Mouse (Mus musculus) MEL (cell line): ENCODE measurements around the gene Hmgb1. TPM values are rescaled to one million over a fixed set of nuclear protein-coding genes. Genes with fewer than 3 reads are reported as not detected.

ENCODE experiments used
- DNase-seq: peaks from one replicate; pipeline ENCODE4 v3.0.0; 2011; ENCODE audit warnings: low read depth, low spot score
- H3K27ac ChIP-seq: 2 replicates; pipeline ENCODE4 v1.5.1; 2012; ENCODE audit warnings: low read depth, mild to moderate bottlenecking, control low read depth, low read length, moderate library complexity; ENCODE audit not compliant: control insufficient read depth
- H3K27me3 ChIP-seq, 2 experiments: fragments of 150-350 bp in 1 of 2; sonication (generic) in 1 of 2; 2 replicates each; pipeline ENCODE4 v1.6.1; 2012; ENCODE audit warnings: low read length in 2 of 2, mild to moderate bottlenecking in 2 of 2, improper control_type of control experiment in 1 of 2, moderate library complexity in 1 of 2; ENCODE audit not compliant: insufficient read depth in 2 of 2, control insufficient read depth in 1 of 2
- H3K36me3 ChIP-seq, 2 experiments: 2 replicates each; pipeline ENCODE4 v1.6.1; 2012 to 2014; ENCODE audit warnings: low read length in 2 of 2, improper control_type of control experiment in 1 of 2, inconsistent platforms in 1 of 2, mild to moderate bottlenecking in 1 of 2; ENCODE audit not compliant: insufficient read depth in 2 of 2, control insufficient read depth in 1 of 2
- H3K4me1 ChIP-seq, 2 experiments: fragments of 150-350 bp in 1 of 2; sonication (generic) in 1 of 2; 2 replicates each; pipeline ENCODE4 v1.6.1; 2012; ENCODE audit warnings: low read length in 2 of 2, improper control_type of control experiment in 1 of 2, mild to moderate bottlenecking in 1 of 2; ENCODE audit not compliant: insufficient read depth in 2 of 2, control insufficient read depth in 1 of 2
- H3K4me3 ChIP-seq, 2 experiments: fragments of 150-350 bp in 1 of 2; sonication (generic) in 1 of 2; 2 replicates each; pipeline ENCODE4 v1.5.1; 2012; ENCODE audit warnings: low read depth in 2 of 2, low read length in 2 of 2, mild to moderate bottlenecking in 2 of 2, moderate library complexity in 2 of 2, control low read depth in 1 of 2, improper control_type of control experiment in 1 of 2; ENCODE audit not compliant: control insufficient read depth in 1 of 2, insufficient read depth in 1 of 2
- H3K79me2 ChIP-seq: 2 replicates; pipeline ENCODE4 v1.6.1; 2012; ENCODE audit warnings: mild to moderate bottlenecking, low read length, moderate library complexity; ENCODE audit not compliant: control insufficient read depth, poor library complexity, insufficient read depth
- H3K9ac ChIP-seq: 2 replicates; pipeline ENCODE4 v1.6.1; 2012; ENCODE audit warnings: low read depth, mild to moderate bottlenecking, control low read depth, low read length, moderate library complexity; ENCODE audit not compliant: control insufficient read depth, poor library complexity, severe bottlenecking
- H3K9me3 ChIP-seq: fragments of 150-350 bp; sonication (generic); replicated peaks from 2 replicates; pipeline ENCODE4 v1.6.1; 2012; ENCODE audit warnings: mild to moderate bottlenecking, low read length, improper control_type of control experiment, moderate library complexity; ENCODE audit not compliant: insufficient read depth
- BHLHE40 ChIP-seq: IDR thresholded peaks from 2 replicates; pipeline ENCODE4 v1.6.1; 2012; ENCODE audit warnings: low read depth, mild to moderate bottlenecking, inconsistent platforms, low read length, improper control_type of control experiment, borderline replicate concordance
- CHD2 ChIP-seq: IDR thresholded peaks from 2 replicates; pipeline ENCODE4 v1.6.1; 2011; ENCODE audit warnings: low read length, improper control_type of control experiment
- CTCF ChIP-seq, 3 experiments: IDR thresholded peaks in 2 of 3; conservative IDR thresholded peaks in 1 of 3; 2 replicates each; pipeline ENCODE4 v1.5.1; 2011 to 2012; ENCODE audit warnings: low read length in 3 of 3, low read depth in 2 of 3, mild to moderate bottlenecking in 2 of 3, improper control_type of control experiment in 1 of 3, inconsistent platforms in 1 of 3, mixed read lengths in 1 of 3, moderate library complexity in 1 of 3; ENCODE audit not compliant: control insufficient read depth in 1 of 3, insufficient read depth in 1 of 3, poor library complexity in 1 of 3, severe bottlenecking in 1 of 3
- ELF1 ChIP-seq: IDR thresholded peaks from 2 replicates; pipeline ENCODE4 v1.6.1; 2014; ENCODE audit warnings: low read depth, mild to moderate bottlenecking, inconsistent platforms, low read length, improper control_type of control experiment, moderate library complexity
- EP300 ChIP-seq, 2 experiments: IDR thresholded peaks; 2 replicates each; pipeline ENCODE4 v1.6.1; 2011; ENCODE audit warnings: improper control_type of control experiment in 2 of 2, low read length in 2 of 2, low read depth in 1 of 2, mild to moderate bottlenecking in 1 of 2
- HCFC1 ChIP-seq: IDR thresholded peaks from 2 replicates; pipeline ENCODE4 v1.6.1; 2012; ENCODE audit warnings: low read depth, mild to moderate bottlenecking, inconsistent platforms, low read length, improper control_type of control experiment, moderate library complexity
- KAT2A ChIP-seq: conservative IDR thresholded peaks from 2 replicates; pipeline ENCODE4 v1.6.1; 2012; ENCODE audit warnings: low read depth, low read length, improper control_type of control experiment, inconsistent platforms
- MAFK ChIP-seq: IDR thresholded peaks from 2 replicates; pipeline ENCODE4 v1.6.1; 2011; ENCODE audit warnings: low read depth, mild to moderate bottlenecking, low read length, improper control_type of control experiment, borderline replicate concordance
- MAX ChIP-seq: IDR thresholded peaks from 2 replicates; pipeline ENCODE4 v1.6.1; 2011; ENCODE audit warnings: low read length, improper control_type of control experiment
- MYC ChIP-seq: IDR thresholded peaks from 2 replicates; pipeline ENCODE4 v1.6.1; 2011; ENCODE audit warnings: low read depth, mild to moderate bottlenecking, low read length, improper control_type of control experiment, moderate library complexity
- NRF1 ChIP-seq: IDR thresholded peaks from 2 replicates; pipeline ENCODE4 v1.6.1; 2014; ENCODE audit warnings: low read depth, mild to moderate bottlenecking, inconsistent platforms, low read length, improper control_type of control experiment, moderate library complexity; ENCODE audit not compliant: poor library complexity, insufficient read depth, severe bottlenecking
- RAD21 ChIP-seq: IDR thresholded peaks from 2 replicates; pipeline ENCODE4 v1.6.1; 2011; ENCODE audit warnings: mild to moderate bottlenecking, low read depth, low read length, improper control_type of control experiment
- SMC3 ChIP-seq: IDR thresholded peaks from 2 replicates; pipeline ENCODE4 v1.6.1; 2011; ENCODE audit warnings: low read depth, low read length, improper control_type of control experiment
- TAL1 ChIP-seq: IDR thresholded peaks from 2 replicates; pipeline ENCODE4 v1.6.1; 2012; ENCODE audit warnings: mild to moderate bottlenecking, inconsistent platforms, low read length, moderate library complexity, mixed read lengths
- TBP ChIP-seq: IDR thresholded peaks from 2 replicates; pipeline ENCODE4 v1.8.0; 2011; ENCODE audit warnings: low read depth, low read length, improper control_type of control experiment
- TCF12 ChIP-seq: IDR thresholded peaks from 2 replicates; pipeline ENCODE4 v1.6.1; 2014; ENCODE audit warnings: low read depth, mild to moderate bottlenecking, inconsistent platforms, low read length, improper control_type of control experiment, moderate library complexity
- USF1 ChIP-seq: IDR thresholded peaks from 2 replicates; pipeline ENCODE4 v1.6.1; 2014; ENCODE audit warnings: low read depth, mild to moderate bottlenecking, inconsistent platforms, low read length, improper control_type of control experiment, moderate library complexity
- ZKSCAN1 ChIP-seq: IDR thresholded peaks from 2 replicates; pipeline ENCODE4 v1.6.1; 2012; ENCODE audit warnings: low read depth, mild to moderate bottlenecking, inconsistent platforms, low read length, improper control_type of control experiment, moderate library complexity
- ZMIZ1 ChIP-seq: IDR thresholded peaks from 2 replicates; pipeline ENCODE4 v1.6.1; 2012; ENCODE audit warnings: low read depth, mild to moderate bottlenecking, inconsistent platforms, low read length, improper control_type of control experiment, moderate library complexity
- polyA plus RNA-seq, 2 experiments: library from polyadenylated mRNA; stranded (reverse) in 1 of 2; unstranded in 1 of 2; fragments of >175 nt in 1 of 2; fragments of >200 nt in 1 of 2; gene quantifications; 2 replicates each; pipeline versions ENCODE4 v1.2.1 to v1.2.4; 2012; ENCODE audit warnings: low replicate concordance in 2 of 2, low read depth in 1 of 2; ENCODE audit not compliant: insufficient read length in 2 of 2, insufficient read depth in 1 of 2, missing spikeins in 1 of 2
- total RNA-seq: library from RNA; depleted of rRNA; stranded (reverse); fragments of 300-350 nt; gene quantifications from 2 replicates; pipeline ENCODE4 v1.2.3, GENCODE M21; 2012

Gene Hmgb1
- total and polyA plus RNA-seq, 3 experiments = 600 to 678 TPM; not detected in 1

- TF ChIP-seq CHD2 (no peak; the same call in 1 of the 2 replicates), ZKSCAN1 (no peak), TBP (no peak; the same call in 1 of the 2 replicates), TCF12 (peak; percentile 66), KAT2A (no peak), BHLHE40 (peak; percentile 94), CTCF (IDR thresholded peaks at IDR 0.05 in 2 of 3, conservative IDR thresholded peaks at IDR 0.05 in 1 of 3; ENCODE audit: control insufficient read depth in 1 of 3, insufficient read depth in 1 of 3, low read depth in 2 of 3, low read length in 3 of 3, poor library complexity in 1 of 3, severe bottlenecking in 1 of 3) (peak; percentile 92 to 98 (median 98)), MAFK (0 out of 2 replicates have a peak, but pooled peaks have one; percentile 23), RAD21 (peak; percentile 60), USF1 (peak; percentile 97), HCFC1 (0 out of 2 replicates have a peak, but pooled peaks have one; percentile 40), MYC (peak; percentile 99), ZMIZ1 (no peak), TAL1 (no peak), ELF1 (peak; percentile 73), EP300 (IDR thresholded peaks at IDR 0.05; ENCODE audit: low read depth in 1 of 2, low read length in 2 of 2) (peak; percentile 41 to 47; a peak in 2 of 4 replicates), MAX (peak; percentile 99)
Observed at GRCm38 (mm10) chr5:149006362-149007294, 177.7 kb downstream of the Hmgb1 start (continued).

GRCm38 (mm10) chr5:149005701-149006361 is 178.5 kb downstream of the Hmgb1 start:
- Histone ChIP-seq H3K27me3 (no peaks in the 10 kb centered on the region), H3K27ac (peak overlapping the region; percentile 29; the same call in 1 of the 2 replicates), H3K9me3 (no peaks in the 10 kb centered on the region), H3K4me3 (peak overlapping the region; percentile 54 to 57), H3K9ac (peak overlapping the region; percentile 65), H3K79me2 (no peaks in the 10 kb centered on the region), H3K4me1 (peaks cover 5 to 13% of the 10 kb centered on the region in 2 experiments), H3K36me3 (peaks cover 0 to 6% of the 10 kb centered on the region in 2 experiments; a peak in 2 of 4 replicates)
- no peak for TF ChIP-seq TBP
- TF ChIP-seq ZKSCAN1 = no peak
- 0 out of 2 replicates have a peak, but pooled peaks have one; percentile 34 for TF ChIP-seq HCFC1
- TF ChIP-seq EP300 (IDR thresholded peaks at IDR 0.05; ENCODE audit: low read depth in 1 of 2, low read length in 2 of 2) = no peak
- TF ChIP-seq NRF1 = peak; percentile 38; the same call in 1 of the 2 replicates
- TF ChIP-seq KAT2A = no peak
- peak; percentile 9; the same call in 1 of the 2 replicates for TF ChIP-seq SMC3
- peak; percentile 83 for DNase-seq
